Mouse (Mus musculus): ENCODE data around the gene Zzef1. TPM values are rescaled to one million over a fixed set of nuclear protein-coding genes. Genes with fewer than 3 reads are reported as not detected.
"Not testable (repeated sequence)": the region's sequence is repeated elsewhere in the genome, so short reads cannot be mapped to it uniquely, and the experiment has no call there.

The Zzef1 gene
- 10 to 100 TPM; 10.2 to 12.9 TPM for total RNA-seq (2021)
- long read RNA-seq, experiment 1, full-length matches to known transcripts: 1 of 6 reads
- long read RNA-seq, experiment 1, partial matches to known transcripts: 5 of 6 reads
- long read RNA-seq, experiment 1, other reads (novel, unspliced or antisense): 0 of 6 reads
- long read RNA-seq, experiment 2, full-length matches to known transcripts: 1 of 4 reads
- long read RNA-seq, experiment 2, partial matches to known transcripts: 2 of 4 reads
- long read RNA-seq, experiment 2, other reads (novel, unspliced or antisense): 1 of 4 reads

- DNase-seq (ENCODE audit: low spot score): peak; percentile 95
Observed at GRCm38 (mm10) chr11:72795455-72796295, at the start of gene Zzef1, which contains the start of gene Cyb5d2. Gene Zzef1, plus strand, starts transcription at chr11:72796226. Gene Cyb5d2, minus strand, starts transcription at chr11:72796142.

GRCm38 (mm10) chr11:72751956-72752355 is 44.1 kb upstream of the Zzef1 start:
- DNase-seq (ENCODE audit: low spot score): peak; percentile 41

GRCm38 (mm10) chr11:72758316-72758715 is 37.7 kb upstream of the Zzef1 start:
- no peak for DNase-seq (ENCODE audit: low spot score)

GRCm38 (mm10) chr11:72759581-72759980 is 36.4 kb upstream of the Zzef1 start:
- no peak for DNase-seq (ENCODE audit: low spot score)

- no peak for DNase-seq (ENCODE audit: low spot score)
Observed at GRCm38 (mm10) chr11:72760781-72761180, 35.2 kb upstream of the Zzef1 start.

GRCm38 (mm10) chr11:72764270-72764669 is 31.8 kb upstream of the Zzef1 start:
- no peak for DNase-seq (ENCODE audit: low spot score)

- DNase-seq (ENCODE audit: low spot score): no peak
Observed at GRCm38 (mm10) chr11:72767716-72768115, 28.3 kb upstream of the Zzef1 start.

GRCm38 (mm10) chr11:72769061-72769460 is 27.0 kb upstream of the Zzef1 start:
- DNase-seq (ENCODE audit: low spot score): no peak

GRCm38 (mm10) chr11:72770324-72770723 is 25.7 kb upstream of the Zzef1 start:
- DNase-seq (ENCODE audit: low spot score): no peak

- no peak for DNase-seq (ENCODE audit: low spot score)
Observed at GRCm38 (mm10) chr11:72770816-72771215, 25.2 kb upstream of the Zzef1 start.

- no peak for DNase-seq (ENCODE audit: low spot score)
Observed at GRCm38 (mm10) chr11:72771461-72771860, 24.6 kb upstream of the Zzef1 start.

- not testable (repeated sequence) for DNase-seq (ENCODE audit: low spot score)
Observed at GRCm38 (mm10) chr11:72772611-72773010, 23.4 kb upstream of the Zzef1 start.

GRCm38 (mm10) chr11:72778957-72779356 is 17.1 kb upstream of the Zzef1 start:
- DNase-seq (ENCODE audit: low spot score): no peak

GRCm38 (mm10) chr11:72782103-72782502 is 13.9 kb upstream of the Zzef1 start:
- DNase-seq (ENCODE audit: low spot score): no peak

- DNase-seq (ENCODE audit: low spot score): no peak
Observed at GRCm38 (mm10) chr11:72782503-72782902, 13.5 kb upstream of the Zzef1 start.

- DNase-seq (ENCODE audit: low spot score): no peak
Observed at GRCm38 (mm10) chr11:72792033-72792432, 4.0 kb upstream of the Zzef1 start.

GRCm38 (mm10) chr11:72795149-72795454 is 924 bp upstream of the Zzef1 start:
- DNase-seq (ENCODE audit: low spot score): no peak

- no peak for DNase-seq (ENCODE audit: low spot score)
Observed at GRCm38 (mm10) chr11:72796296-72796687, 266 bp downstream of the Zzef1 start.

GRCm38 (mm10) chr11:72796773-72797338 is 830 bp downstream of the Zzef1 start:
- no peak for DNase-seq (ENCODE audit: low spot score)

GRCm38 (mm10) chr11:72798112-72798511 is 2.1 kb downstream of the Zzef1 start:
- DNase-seq (ENCODE audit: low spot score): no peak

- no peak for DNase-seq (ENCODE audit: low spot score)
Observed at GRCm38 (mm10) chr11:72801182-72801581, 5.2 kb downstream of the Zzef1 start.

- peak; percentile 31 for DNase-seq (ENCODE audit: low spot score)
Observed at GRCm38 (mm10) chr11:72803038-72803437, 7.0 kb downstream of the Zzef1 start.

- DNase-seq (ENCODE audit: low spot score): no peak
Observed at GRCm38 (mm10) chr11:72804586-72804985, 8.6 kb downstream of the Zzef1 start.

Data from gastrocnemius, adult 18-20 months (tissue).